Mouse (Mus musculus) hindbrain, embryonic 14.5 days (tissue): ENCODE measurements at regions not wholly inside any gene's neighbourhood (a gene's known extent, or its start where the extent isn't known, plus 50 kb on each side); places are given as distances from the start of the nearest gene placed in this dataset.

ENCODE experiments used
- ATAC-seq: fragments of 200-750 bp; cut with Nextera tagmentation; 2 replicates; pipeline ENCODE4 v1.8.0; 2017; ENCODE audit warnings: moderate number of reproducible peaks, mild to moderate bottlenecking, moderate TSS enrichment, moderate library complexity; ENCODE audit not compliant: low FRiP score
- DNase-seq: peaks from one replicate; pipeline ENCODE4 v3.0.0-alpha.2; 2015; ENCODE audit warnings: low spot score
- H3K27ac ChIP-seq: fragments of 300-500 bp; sonication (generic); 2 replicates; pipeline ENCODE4 v1.5.1; 2014; ENCODE audit warnings: mild to moderate bottlenecking, moderate library complexity
- H3K27me3 ChIP-seq: fragments of 300-500 bp; sonication (generic); 2 replicates; pipeline ENCODE4 v1.6.1; 2014; ENCODE audit warnings: mild to moderate bottlenecking, low read length, mixed read lengths; ENCODE audit not compliant: control insufficient read depth, insufficient read depth
- H3K36me3 ChIP-seq: fragments of 300-500 bp; sonication (generic); replicated peaks from 2 replicates; pipeline ENCODE4 v1.6.1; 2014; ENCODE audit not compliant: control insufficient read depth, insufficient read depth
- H3K4me1 ChIP-seq: fragments of 300-500 bp; sonication (generic); replicated peaks from 2 replicates; pipeline ENCODE4 v1.6.1; 2014; ENCODE audit warnings: antibody characterized with exemption, low read length, mixed read lengths; ENCODE audit not compliant: control insufficient read depth, insufficient read depth
- H3K4me2 ChIP-seq: fragments of 300-500 bp; sonication (generic); replicated peaks from 2 replicates; pipeline ENCODE4 v1.6.1; 2014; ENCODE audit warnings: mild to moderate bottlenecking, moderate library complexity
- H3K4me3 ChIP-seq: fragments of 300-500 bp; sonication (generic); replicated peaks from 2 replicates; pipeline ENCODE4 v1.5.1; 2014; ENCODE audit warnings: mild to moderate bottlenecking, low read length
- H3K9ac ChIP-seq: fragments of 300-500 bp; sonication (generic); 2 replicates; pipeline ENCODE4 v1.6.1; 2014
- H3K9me3 ChIP-seq: fragments of 300-500 bp; sonication (generic); 2 replicates; pipeline ENCODE4 v1.6.1; 2016; ENCODE audit warnings: low read length; ENCODE audit not compliant: control insufficient read depth
- WGBS: fragments of 180-500 bp; shearing (Covaris S2); extraction: QIAGEN DNeasy Blood & Tissue Kit; methylation state at CpG from one replicate; pipeline ENCODE4 v1.1.7; 2014; 5-methylcytosine and 5-hydroxymethylcytosine counted together

GRCm38 (mm10) chr1:71769595-71769994 is 116.6 kb upstream of the Fn1 start:
- ATAC-seq (no peak), DNase-seq (no peak)
- no peaks in the 10 kb centered on the region for H3K4me1 ChIP-seq
- H3K9ac ChIP-seq: no peak overlapping the region
- no peaks in the 10 kb centered on the region for H3K9me3 ChIP-seq
- H3K4me2 ChIP-seq: no peak overlapping the region
- no peak overlapping the region for H3K4me3 ChIP-seq
- H3K27me3 ChIP-seq: no peaks in the 10 kb centered on the region
- H3K27ac ChIP-seq: no peak overlapping the region
- WGBS: 84% methylated on average over 2 of the region's 2 CpGs
- no peaks in the 10 kb centered on the region for H3K36me3 ChIP-seq

GRCm38 (mm10) chr1:71767705-71768104 is 114.7 kb upstream of the Fn1 start:
- 84% methylated on average over 3 of the region's 3 CpGs for WGBS
- H3K4me1 ChIP-seq: no peaks in the 10 kb centered on the region
- no peak for ATAC-seq

GRCm38 (mm10) chr1:71767076-71767475 is 114.1 kb upstream of the Fn1 start:
- no peak for ATAC-seq
- H3K27ac ChIP-seq: no peak overlapping the region
- H3K27me3 ChIP-seq: no peaks in the 10 kb centered on the region
- H3K9me3 ChIP-seq: no peaks in the 10 kb centered on the region
- H3K9ac ChIP-seq: no peak overlapping the region
- H3K4me1 ChIP-seq: no peaks in the 10 kb centered on the region
- DNase-seq: no peak
- 76% methylated on average over 5 of the region's 5 CpGs for WGBS
- H3K4me3 ChIP-seq: no peak overlapping the region
- H3K4me2 ChIP-seq: no peak overlapping the region
- H3K36me3 ChIP-seq: no peaks in the 10 kb centered on the region

More at GRCm38 (mm10) chr1:71767705-71768104, 114.7 kb upstream of the Fn1 start:
- Histone ChIP-seq H3K4me2 (no peak overlapping the region), H3K36me3 (no peaks in the 10 kb centered on the region), H3K9ac (no peak overlapping the region), H3K4me3 (no peak overlapping the region), H3K9me3 (no peaks in the 10 kb centered on the region), H3K27me3 (no peaks in the 10 kb centered on the region), H3K27ac (no peak overlapping the region)
- DNase-seq: no peak

GRCm38 (mm10) chr1:71764951-71765350 is 112.0 kb upstream of the Fn1 start:
- DNase-seq (no peak), ATAC-seq (no peak)
- H3K9ac ChIP-seq: no peak overlapping the region
- H3K27me3 ChIP-seq: no peaks in the 10 kb centered on the region
- no peak overlapping the region for H3K27ac ChIP-seq
- H3K4me3 ChIP-seq: no peak overlapping the region
- no peaks in the 10 kb centered on the region for H3K9me3 ChIP-seq
- H3K4me1 ChIP-seq: no peaks in the 10 kb centered on the region
- H3K36me3 ChIP-seq: no peaks in the 10 kb centered on the region
- H3K4me2 ChIP-seq: no peak overlapping the region
- 85% methylated on average over 6 of the region's 6 CpGs for WGBS

- H3K9ac ChIP-seq: no peak overlapping the region
- no peaks in the 10 kb centered on the region for H3K9me3 ChIP-seq
- H3K4me3 ChIP-seq: no peak overlapping the region
- ATAC-seq: no peak
- no peak overlapping the region for H3K27ac ChIP-seq
- H3K4me1 ChIP-seq: no peaks in the 10 kb centered on the region
- DNase-seq: no peak
- H3K4me2 ChIP-seq: no peak overlapping the region
- WGBS: 81% methylated on average over 2 of the region's 2 CpGs
- H3K27me3 ChIP-seq: no peaks in the 10 kb centered on the region
- no peaks in the 10 kb centered on the region for H3K36me3 ChIP-seq
Measured at GRCm38 (mm10) chr1:71763530-71763929, 110.5 kb upstream of the Fn1 start.

GRCm38 (mm10) chr1:71760342-71760741 is 107.3 kb upstream of the Fn1 start:
- Histone ChIP-seq H3K4me2 (no peak overlapping the region), H3K27me3 (no peaks in the 10 kb centered on the region), H3K4me3 (no peak overlapping the region), H3K9ac (no peak overlapping the region), H3K36me3 (no peaks in the 10 kb centered on the region), H3K9me3 (no peaks in the 10 kb centered on the region), H3K27ac (no peak overlapping the region), H3K4me1 (0 out of 2 replicates have a peak, but pooled peaks cover 3% of the 10 kb centered on the region)
- ATAC-seq (no peak), DNase-seq (no peak)
- WGBS: 91% methylated on average over 2 of the region's 2 CpGs

GRCm38 (mm10) chr1:71757236-71757635 is 104.2 kb upstream of the Fn1 start:
- H3K9ac ChIP-seq: no peak overlapping the region
- H3K4me1 ChIP-seq: 0 out of 2 replicates have a peak, but pooled peaks cover 3% of the 10 kb centered on the region
- no peak for DNase-seq
- H3K9me3 ChIP-seq: peaks cover 3% of the 10 kb centered on the region; the same call in 1 of the 2 replicates
- 24% methylated on average over 5 of the region's 5 CpGs for WGBS
- no peak overlapping the region for H3K4me3 ChIP-seq
- ATAC-seq: no peak
- H3K4me2 ChIP-seq: no peak overlapping the region
- no peaks in the 10 kb centered on the region for H3K36me3 ChIP-seq
- no peaks in the 10 kb centered on the region for H3K27me3 ChIP-seq
- H3K27ac ChIP-seq: no peak overlapping the region

GRCm38 (mm10) chr1:71756159-71756558 is 103.2 kb upstream of the Fn1 start:
- 88% methylated on average over 2 of the region's 2 CpGs for WGBS
- H3K27me3 ChIP-seq: no peaks in the 10 kb centered on the region
- H3K9ac ChIP-seq: no peak overlapping the region
- H3K9me3 ChIP-seq: peaks cover 3% of the 10 kb centered on the region; the same call in 1 of the 2 replicates
- H3K4me3 ChIP-seq: no peak overlapping the region
- H3K4me1 ChIP-seq: 0 out of 2 replicates have a peak, but pooled peaks cover 3% of the 10 kb centered on the region
- no peak for ATAC-seq
- no peak overlapping the region for H3K27ac ChIP-seq
- DNase-seq: no peak
- no peaks in the 10 kb centered on the region for H3K36me3 ChIP-seq
- no peak overlapping the region for H3K4me2 ChIP-seq

- Histone ChIP-seq H3K27ac (no peak overlapping the region), H3K4me3 (no peak overlapping the region), H3K4me2 (no peak overlapping the region), H3K4me1 (0 out of 2 replicates have a peak, but pooled peaks cover 3% of the 10 kb centered on the region), H3K36me3 (no peaks in the 10 kb centered on the region), H3K9ac (no peak overlapping the region), H3K27me3 (no peaks in the 10 kb centered on the region), H3K9me3 (peaks cover 3% of the 10 kb centered on the region; the same call in 1 of the 2 replicates)
- ATAC-seq (no peak), DNase-seq (no peak)
- 73% methylated on average over 9 of the region's 9 CpGs for WGBS
Measured at GRCm38 (mm10) chr1:71755435-71755834, 102.4 kb upstream of the Fn1 start.

- Histone ChIP-seq H3K4me1 (0 out of 2 replicates have a peak, but pooled peaks cover 3% of the 10 kb centered on the region), H3K4me2 (no peak overlapping the region), H3K36me3 (no peaks in the 10 kb centered on the region), H3K9ac (no peak overlapping the region), H3K27me3 (no peaks in the 10 kb centered on the region), H3K27ac (no peak overlapping the region), H3K9me3 (peaks cover 3% of the 10 kb centered on the region; the same call in 1 of the 2 replicates), H3K4me3 (no peak overlapping the region)
- 95% methylated on average over 1 of the region's 1 CpGs for WGBS
- ATAC-seq (no peak), DNase-seq (no peak)
Measured at GRCm38 (mm10) chr1:71752351-71752750, 99.4 kb upstream of the Fn1 start.
